Mouse (Mus musculus): ENCODE results near the gene Clasp2. TPM values are rescaled to one million over a fixed set of nuclear protein-coding genes. Genes with fewer than 3 reads are reported as not detected.
A peak's percentile ranks its signal among the peaks of the same experiment; 100 is the strongest.
"Not testable (repeated sequence)": the region's sequence is repeated elsewhere in the genome, so short reads cannot be mapped to it uniquely, and the experiment has no call there.

Clasp2 gene
- 10 to 100 TPM; 95.4 TPM for total RNA-seq (2021)
- long read RNA-seq, experiment 1, partial matches to known transcripts: 1 of 2 reads
- long read RNA-seq, experiment 1, other reads (novel, unspliced or antisense): 1 of 2 reads
- long read RNA-seq, experiment 2, partial matches to known transcripts: 11 of 19 reads
- long read RNA-seq, experiment 2, other reads (novel, unspliced or antisense): 8 of 19 reads

- peak; percentile 46 to 69 for DNase-seq (ENCODE audit: low spot score in 2 of 2)
Observed at GRCm38 (mm10) chr9:113741108-113741636, at the start of gene Clasp2. Clasp2 (plus strand) TSS chr9:113741473.

GRCm38 (mm10) chr9:113701441-113702160, 39.7 kb upstream of the Clasp2 start:
- DNase-seq (ENCODE audit: low spot score in 2 of 2): no peak

GRCm38 (mm10) chr9:113706108-113706507, 35.2 kb upstream of the Clasp2 start:
- DNase-seq (ENCODE audit: low spot score in 2 of 2): no peak

GRCm38 (mm10) chr9:113706841-113707240, 34.4 kb upstream of the Clasp2 start:
- no peak for DNase-seq (ENCODE audit: low spot score in 2 of 2)

GRCm38 (mm10) chr9:113707481-113708360, 33.6 kb upstream of the Clasp2 start, which contains the start of gene Pdcd6ip:
Pdcd6ip (minus strand) TSS chr9:113708259.
- peak; percentile 86 to 91 for DNase-seq (ENCODE audit: low spot score in 2 of 2)

GRCm38 (mm10) chr9:113708361-113709280, 32.7 kb upstream of the Clasp2 start:
- no peak for DNase-seq (ENCODE audit: low spot score in 2 of 2)

GRCm38 (mm10) chr9:113710871-113711270, 30.4 kb upstream of the Clasp2 start:
- DNase-seq (ENCODE audit: low spot score in 2 of 2): no peak

GRCm38 (mm10) chr9:113719063-113719462, 22.2 kb upstream of the Clasp2 start:
- no peak for DNase-seq (ENCODE audit: low spot score in 2 of 2)

- DNase-seq (ENCODE audit: low spot score in 2 of 2): no peak
Observed at GRCm38 (mm10) chr9:113724646-113725045, 16.6 kb upstream of the Clasp2 start.

- DNase-seq (ENCODE audit: low spot score in 2 of 2): not testable (repeated sequence)
Observed at GRCm38 (mm10) chr9:113725609-113726008, 15.7 kb upstream of the Clasp2 start.

GRCm38 (mm10) chr9:113726131-113726530, 15.1 kb upstream of the Clasp2 start:
- DNase-seq (ENCODE audit: low spot score in 2 of 2): no peak

- DNase-seq (ENCODE audit: low spot score in 2 of 2): no peak
Observed at GRCm38 (mm10) chr9:113726991-113727680, 14.1 kb upstream of the Clasp2 start.

GRCm38 (mm10) chr9:113731540-113731939, 9.7 kb upstream of the Clasp2 start:
- no peak for DNase-seq (ENCODE audit: low spot score in 2 of 2)

GRCm38 (mm10) chr9:113735920-113736319, 5.4 kb upstream of the Clasp2 start:
- DNase-seq (ENCODE audit: low spot score in 2 of 2): no peak

- no peak for DNase-seq (ENCODE audit: low spot score in 2 of 2)
Observed at GRCm38 (mm10) chr9:113738021-113738420, 3.3 kb upstream of the Clasp2 start.

- no peak for DNase-seq (ENCODE audit: low spot score in 2 of 2)
Observed at GRCm38 (mm10) chr9:113738941-113739340, 2.3 kb upstream of the Clasp2 start.

GRCm38 (mm10) chr9:113741637-113742137, 414 bp downstream of the Clasp2 start:
- DNase-seq (ENCODE audit: low spot score in 2 of 2): peak; percentile 14 to 19

- no peak for DNase-seq (ENCODE audit: low spot score in 2 of 2)
Observed at GRCm38 (mm10) chr9:113742361-113742794, 1.1 kb downstream of the Clasp2 start.

GRCm38 (mm10) chr9:113743291-113743690, 2.0 kb downstream of the Clasp2 start:
- no peak for DNase-seq (ENCODE audit: low spot score in 2 of 2)

All from adrenal gland, postnatal 4 days (tissue).